Mouse (Mus musculus) embryo, embryonic 10.5 days (tissue): ENCODE data around the gene Adam1a.

Experiments used
- DNase-seq: peaks from one replicate; pipeline ENCODE4 v3.0.0-alpha.2; 2015; ENCODE audit warnings: low spot score

Adam1a gene

GRCm38 (mm10) chr5:121544910-121545792 is at the start of gene Adam1a, which contains the start of gene Gm42878:
Gene Adam1a (minus strand): TSS chr5:121545482.
Gene Gm42878 (minus strand): TSS chr5:121545482.
- peak; percentile 33 for DNase-seq

GRCm38 (mm10) chr5:121594714-121595313 is 49.5 kb upstream of the Adam1a start:
- no peak for DNase-seq

GRCm38 (mm10) chr5:121593451-121594401 is 48.4 kb upstream of the Adam1a start, which contains the start of gene Aldh2:
Gene Aldh2 (minus strand): TSS chr5:121593824.
- peak; percentile 96 for DNase-seq

- DNase-seq, result peak; percentile 51
Measured at GRCm38 (mm10) chr5:121592816-121593407, 47.6 kb upstream of the Adam1a start.

- no peak for DNase-seq
Measured at GRCm38 (mm10) chr5:121592064-121592815, 47.0 kb upstream of the Adam1a start.

GRCm38 (mm10) chr5:121591417-121592063 is 46.3 kb upstream of the Adam1a start:
- DNase-seq, result no peak

- no peak for DNase-seq
Measured at GRCm38 (mm10) chr5:121589928-121590327, 44.6 kb upstream of the Adam1a start.

GRCm38 (mm10) chr5:121586400-121587039 is 41.2 kb upstream of the Adam1a start:
- DNase-seq, result no peak

- DNase-seq, result no peak
Measured at GRCm38 (mm10) chr5:121585699-121586098, 40.4 kb upstream of the Adam1a start.

GRCm38 (mm10) chr5:121585005-121585404 is 39.7 kb upstream of the Adam1a start:
- DNase-seq, result no peak

GRCm38 (mm10) chr5:121583765-121584501 is 38.7 kb upstream of the Adam1a start:
- DNase-seq, result peak; percentile 41

- DNase-seq, result no peak
Measured at GRCm38 (mm10) chr5:121581945-121582344, 36.7 kb upstream of the Adam1a start.

GRCm38 (mm10) chr5:121576927-121577488 is 31.7 kb upstream of the Adam1a start:
- DNase-seq, result no peak

GRCm38 (mm10) chr5:121575867-121576266 is 30.6 kb upstream of the Adam1a start:
- DNase-seq, result no peak

GRCm38 (mm10) chr5:121574145-121574544 is 28.9 kb upstream of the Adam1a start:
- DNase-seq, result no peak

- no peak for DNase-seq
Measured at GRCm38 (mm10) chr5:121570787-121571186, 25.5 kb upstream of the Adam1a start.

GRCm38 (mm10) chr5:121569881-121570420 is 24.7 kb upstream of the Adam1a start:
- DNase-seq, result no peak

- no peak for DNase-seq
Measured at GRCm38 (mm10) chr5:121566035-121566681, 20.9 kb upstream of the Adam1a start.
